Mouse (Mus musculus): Measurements from ENCODE around the gene Rap1gap2.

GRCm38 (mm10) chr11:74560600-74561227 is 50.0 kb downstream of the Rap1gap2 start:
- TF ChIP-seq CTCF (IDR thresholded peaks at IDR 0.05; ENCODE audit: borderline replicate concordance, insufficient read depth, low read depth, low read length) (no peak), POLR2A (IDR thresholded peaks at IDR 0.05; ENCODE audit: borderline replicate concordance, insufficient read depth, low read length) (no peak)

All from cerebellum, adult 2 months (tissue).